9 mouse cellular contexts compared by ENCODE assay signal in the genomic region with DNA sequence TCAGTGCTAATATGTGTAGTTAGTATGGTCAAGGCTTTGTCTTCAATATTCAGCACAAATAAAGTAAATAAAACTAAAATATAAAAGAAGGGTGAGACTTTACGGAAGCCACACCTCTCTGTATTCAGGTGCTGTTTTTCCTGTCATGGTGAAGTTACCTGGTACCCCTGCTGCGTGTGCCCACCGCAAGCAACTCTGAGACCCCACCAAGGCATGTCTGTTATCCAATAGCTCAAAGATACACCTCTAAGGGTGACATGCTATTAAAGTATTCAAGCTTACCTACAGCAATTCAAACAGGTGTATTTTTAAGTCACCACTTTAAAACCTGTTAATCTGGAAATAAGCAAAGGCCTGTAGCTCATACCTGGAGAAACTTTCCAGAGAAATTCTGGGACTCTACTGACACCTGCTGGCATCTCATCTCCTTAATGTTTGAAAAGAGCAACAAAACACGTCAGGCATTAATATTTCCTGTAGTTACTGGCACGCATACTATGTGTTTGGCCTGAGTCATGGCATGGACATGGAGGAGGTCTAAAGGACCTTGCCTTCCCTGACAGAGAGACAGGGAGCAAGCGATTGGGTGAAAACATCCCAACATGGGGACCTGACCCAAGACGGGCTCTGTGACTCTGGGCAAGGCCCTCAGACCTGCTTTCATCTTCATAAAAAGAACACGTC.
A peak's percentile ranks its signal among the peaks of the same experiment; 100 is the strongest.
DNase-seq lines count a peak whose midpoint lies in the region.
"Had no signal": no experiment of that assay in that cellular context is flagged by ENCODE, and none has a peak within 500 bp of the region (broad histone marks: within the 10 kb centered on the region; RNA-seq: fewer than 3 reads in every experiment).

No protein-coding gene starts in this region.

- peaks cover 48% of the 10 kb centered on the region for H3K4me1 ChIP-seq in megakaryocyte, embryonic 14.5 days

- no peaks in the 10 kb centered on the region for H3K27me3 ChIP-seq in megakaryocyte, embryonic 14.5 days (replicated peaks)
- H3K27me3 ChIP-seq: limb, embryonic 13.5 days had no signal

- H3K4me3 ChIP-seq in megakaryocyte, embryonic 14.5 days (replicated peaks), result peak overlapping the region; percentile 53
- H3K4me3 ChIP-seq: limb, embryonic 13.5 days had no signal

- H3K36me3 ChIP-seq in megakaryocyte, embryonic 14.5 days (replicated peaks; ENCODE audit: low read length), result peaks cover 10% of the 10 kb centered on the region
- H3K36me3 ChIP-seq: limb, embryonic 13.5 days had no signal

- no peaks in the 10 kb centered on the region for H3K9me3 ChIP-seq in megakaryocyte, embryonic 14.5 days
- H3K9me3 ChIP-seq: limb, embryonic 13.5 days had no signal

- intact Hi-C loops in heart, postnatal 10 days (cut with DNase I), result loop anchor here (2.0 to 10.0 kb wide), 6 partner anchors 192 to 566 kb away; a partner anchor contains a TSS

- DNase-seq in left cerebral cortex, adult 11 months (ENCODE audit: low spot score), result peak; percentile 34
- DNase-seq in left cerebral cortex, adult 8-10 months (ENCODE audit: low spot score in 2 of 2), result no peak
- DNase-seq in R1 (ENCODE audit: low read depth, low spot score), result peak; percentile 21
- peak; percentile 79 to 81 for DNase-seq in cerebellum, postnatal 14 days
- DNase-seq in heart, postnatal 10 days, result peak; percentile 75 to 84
- DNase-seq in layer of hippocampus, adult 18-20 months (ENCODE audit: low spot score in 2 of 2), result peak; percentile 9 to 64
- DNase-seq in urinary bladder, postnatal 36 days (ENCODE audit: low spot score in 2 of 2), result peak; percentile 59 to 64

Comparison
In these comparisons a context has a peak if more than half of its experiments do, and no peak if none do; other contexts are left out.
1. DNase-seq: peak in left cerebral cortex, adult 11 months (single experiment), R1 (single experiment), cerebellum, postnatal 14 days (2 of 2), heart, postnatal 10 days (2 of 2), layer of hippocampus, adult 18-20 months (2 of 2) and urinary bladder, postnatal 36 days (2 of 2); none in left cerebral cortex, adult 8-10 months (0 of 2).